Mouse (Mus musculus): ENCODE results near the gene Lrrc23.

Gene Lrrc23

GRCm38 (mm10) chr6:124741842-124742241 lies 37.7 kb downstream of the Lrrc23 start:
- in situ Hi-C loops (cut with MboI), result no loop called here

GRCm38 (mm10) chr6:124740888-124741761 lies 38.4 kb downstream of the Lrrc23 start, which contains the start of gene Grcc10:
Gene Grcc10 (minus strand): TSS chr6:124741374.
- in situ Hi-C loops (cut with MboI), result no loop called here

- in situ Hi-C loops (cut with MboI), result no loop called here
Observed at GRCm38 (mm10) chr6:124740211-124740887, 39.2 kb downstream of the Lrrc23 start.

- in situ Hi-C loops (cut with MboI), result no loop called here
Observed at GRCm38 (mm10) chr6:124739231-124739796, 40.2 kb downstream of the Lrrc23 start.

- in situ Hi-C loops (cut with MboI), result no loop called here
Observed at GRCm38 (mm10) chr6:124738511-124739023, 41.0 kb downstream of the Lrrc23 start, which contains the start of gene Ptpn6. Gene Ptpn6 (minus strand): TSS chr6:124738714.

GRCm38 (mm10) chr6:124737040-124737439 lies 42.5 kb downstream of the Lrrc23 start:
- in situ Hi-C loops (cut with MboI), result no loop called here

GRCm38 (mm10) chr6:124734417-124734816 lies 45.1 kb downstream of the Lrrc23 start:
- in situ Hi-C loops (cut with MboI), result no loop called here

- in situ Hi-C loops (cut with MboI), result no loop called here
Observed at GRCm38 (mm10) chr6:124732476-124733370, 46.8 kb downstream of the Lrrc23 start.

GRCm38 (mm10) chr6:124731038-124731437 lies 48.5 kb downstream of the Lrrc23 start:
- in situ Hi-C loops (cut with MboI), result no loop called here

- in situ Hi-C loops (cut with MboI), result no loop called here
Observed at GRCm38 (mm10) chr6:124729850-124730705, 49.4 kb downstream of the Lrrc23 start.

- in situ Hi-C loops (cut with MboI), result no loop called here
Observed at GRCm38 (mm10) chr6:124728621-124729020, 50.9 kb downstream of the Lrrc23 start.

- in situ Hi-C loops (cut with MboI), result no loop called here
Observed at GRCm38 (mm10) chr6:124724472-124724871, 55.1 kb downstream of the Lrrc23 start.

- in situ Hi-C loops (cut with MboI), result no loop called here
Observed at GRCm38 (mm10) chr6:124723541-124723940, 56.0 kb downstream of the Lrrc23 start.

- in situ Hi-C loops (cut with MboI), result no loop called here
Observed at GRCm38 (mm10) chr6:124722876-124723473, 56.6 kb downstream of the Lrrc23 start.

GRCm38 (mm10) chr6:124720904-124721303 lies 58.6 kb downstream of the Lrrc23 start:
- in situ Hi-C loops (cut with MboI), result no loop called here

Measured in mature B cell (primary cell).